21 mouse cellular contexts compared by ENCODE assay signal in genomic region chr5:114416855-114417254, GRCm38 (mm10). TPM values are rescaled to one million over a fixed set of nuclear protein-coding genes. Genes with fewer than 3 reads are reported as not detected.
DNase-seq lines count a peak whose midpoint lies in the region; ATAC-seq and TF ChIP-seq lines count a peak whose summit lies in the region.
"Had no signal": no experiment of that assay in that cellular context is flagged by ENCODE, and none has a peak within 500 bp of the region (broad histone marks: within the 10 kb centered on the region; RNA-seq: fewer than 3 reads in every experiment).

No protein-coding gene starts in this region.

- no peak for TF ChIP-seq CTCF in heart, postnatal 0 days (IDR thresholded peaks at IDR 0.05; ENCODE audit: low read depth)
- peak; percentile 11; the same call in 1 of the 2 replicates for TF ChIP-seq CTCF in lung, postnatal 0 days (IDR thresholded peaks at IDR 0.05)
- no peak for TF ChIP-seq CTCF in olfactory bulb, adult 2 months (IDR thresholded peaks at IDR 0.05; ENCODE audit: insufficient read depth, low read depth, low read length)
- TF ChIP-seq CTCF in thymus, adult 2 months (IDR thresholded peaks at IDR 0.05; ENCODE audit: borderline replicate concordance, control insufficient read depth, extremely low read depth, insufficient read depth, low read length, poor library complexity), result no peak

- no peak overlapping the region for H3K4me2 ChIP-seq in heart, postnatal 0 days (ENCODE audit: low read depth, low read length)
- H3K4me2 ChIP-seq in lung, postnatal 0 days (replicated peaks; ENCODE audit: low read depth, low read length), result no peak overlapping the region
- H3K4me2 ChIP-seq: forebrain, embryonic 13.5 days; heart, embryonic 15.5 days; hindbrain, embryonic 12.5 days had no signal

- peaks cover 90% of the 10 kb centered on the region for H3K36me3 ChIP-seq in heart, postnatal 0 days (replicated peaks; ENCODE audit: control insufficient read depth, insufficient read depth, low read length)
- H3K36me3 ChIP-seq in lung, postnatal 0 days (ENCODE audit: insufficient read depth, low read length), result peaks cover 45% of the 10 kb centered on the region
- peaks cover 74% of the 10 kb centered on the region for H3K36me3 ChIP-seq in thymus, adult 2 months (ENCODE audit: control insufficient read depth, insufficient read depth, low read length)

- 54% methylated on average over 8 of the region's 8 CpGs for WGBS in heart, postnatal 0 days
- WGBS in lung, postnatal 0 days, result 58% methylated on average over 8 of the region's 8 CpGs
- WGBS in olfactory bulb, adult 2 months, result 85% methylated on average over 8 of the region's 8 CpGs
- WGBS in thymus, adult 2 months, result 83% methylated on average over 8 of the region's 8 CpGs

- no peak for DNase-seq in frontal cortex, postnatal 36 days (ENCODE audit: low spot score in 2 of 2)
- no peak for DNase-seq in heart, postnatal 0 days (ENCODE audit: low spot score)
- no peak for DNase-seq in heart, adult 18-20 months
- peak; percentile 13 for DNase-seq in lung, postnatal 0 days (ENCODE audit: low spot score)
- DNase-seq in lung, postnatal 25 days (ENCODE audit: low spot score), result no peak
- no peak for DNase-seq in thymus, adult 2 months
- DNase-seq: adrenal gland, postnatal 14 days; cerebellum, adult 18-20 months; cerebellum, postnatal 10 days; forebrain, postnatal 0 days; gastrocnemius, postnatal 36 days; heart, adult 11 months; heart, postnatal 36 days had no signal

- TF ChIP-seq EP300 in heart, postnatal 0 days (IDR thresholded peaks at IDR 0.05; ENCODE audit: low read depth), result no peak
- TF ChIP-seq EP300 in lung, postnatal 0 days (IDR thresholded peaks at IDR 0.05), result no peak

- H3K27ac ChIP-seq in heart, postnatal 0 days (ENCODE audit: low read depth), result no peak overlapping the region
- no peak overlapping the region for H3K27ac ChIP-seq in lung, postnatal 0 days (ENCODE audit: low read length)
- H3K27ac ChIP-seq in olfactory bulb, adult 2 months (ENCODE audit: insufficient read depth, low read depth, low read length), result 0 out of 2 replicates have a peak overlapping the region, but pooled peaks have one; percentile 14
- H3K27ac ChIP-seq in thymus, adult 2 months (ENCODE audit: control insufficient read depth, insufficient read depth, low read length), result no peak overlapping the region
- H3K27ac ChIP-seq: embryonic facial prominence, embryonic 10.5 days; forebrain, embryonic 13.5 days; heart, embryonic 15.5 days; hindbrain, embryonic 12.5 days had no signal

- H3K4me3 ChIP-seq in heart, postnatal 0 days (ENCODE audit: low read depth, low read length), result no peak overlapping the region
- H3K4me3 ChIP-seq in lung, postnatal 0 days (ENCODE audit: low read depth, low read length), result no peak overlapping the region
- no peak overlapping the region for H3K4me3 ChIP-seq in olfactory bulb, adult 2 months (ENCODE audit: insufficient read depth, low read depth, low read length)
- no peak overlapping the region for H3K4me3 ChIP-seq in thymus, adult 2 months (ENCODE audit: control insufficient read depth, insufficient read depth, low read length)
- H3K4me3 ChIP-seq: embryonic facial prominence, embryonic 10.5 days; forebrain, embryonic 13.5 days; heart, embryonic 15.5 days; hindbrain, embryonic 12.5 days had no signal

- H3K9me3 ChIP-seq in heart, postnatal 0 days (replicated peaks; ENCODE audit: control insufficient read depth, low read length), result no peaks in the 10 kb centered on the region
- H3K9me3 ChIP-seq in lung, postnatal 0 days (ENCODE audit: low read length), result no peaks in the 10 kb centered on the region
- H3K9me3 ChIP-seq: embryonic facial prominence, embryonic 10.5 days; forebrain, embryonic 13.5 days; heart, embryonic 15.5 days; hindbrain, embryonic 12.5 days had no signal

- H3K27me3 ChIP-seq in heart, postnatal 0 days (ENCODE audit: control insufficient read depth, insufficient read depth, low read length), result no peaks in the 10 kb centered on the region
- H3K27me3 ChIP-seq in lung, postnatal 0 days (replicated peaks; ENCODE audit: insufficient read depth, low read length), result no peaks in the 10 kb centered on the region
- H3K27me3 ChIP-seq in thymus, adult 2 months (ENCODE audit: control insufficient read depth, insufficient read depth, low read length), result no peaks in the 10 kb centered on the region
- H3K27me3 ChIP-seq: forebrain, embryonic 13.5 days; heart, embryonic 15.5 days; hindbrain, embryonic 12.5 days had no signal

- peak; percentile 48; the same call in 1 of the 2 replicates for ATAC-seq in frontal cortex, adult (ENCODE audit: low TSS enrichment)
- no peak for ATAC-seq in heart, postnatal 0 days (ENCODE audit: insufficient read depth, low read depth)
- no peak for ATAC-seq in lung, postnatal 0 days
- ATAC-seq: forebrain, embryonic 13.5 days; forebrain, postnatal 0 days; hindbrain, embryonic 16.5 days; inflammation-experienced regulatory T-cells, adult 6 months had no signal

- H3K4me1 ChIP-seq in heart, postnatal 0 days (ENCODE audit: control insufficient read depth, insufficient read depth), result no peaks in the 10 kb centered on the region
- H3K4me1 ChIP-seq in lung, postnatal 0 days (ENCODE audit: insufficient read depth, low read depth, low read length), result 0 out of 2 replicates have a peak, but pooled peaks cover 3% of the 10 kb centered on the region
- no peaks in the 10 kb centered on the region for H3K4me1 ChIP-seq in olfactory bulb, adult 2 months (ENCODE audit: control insufficient read depth, insufficient read depth, low read length)
- no peaks in the 10 kb centered on the region for H3K4me1 ChIP-seq in thymus, adult 2 months (replicated peaks; ENCODE audit: control insufficient read depth, insufficient read depth, low read length)
- H3K4me1 ChIP-seq: forebrain, embryonic 13.5 days; hindbrain, embryonic 12.5 days had no signal

- H3K9ac ChIP-seq in heart, postnatal 0 days (replicated peaks; ENCODE audit: low read depth, low read length), result 0 out of 2 replicates have a peak overlapping the region, but pooled peaks have one; percentile 15
- no peak overlapping the region for H3K9ac ChIP-seq in lung, postnatal 0 days (replicated peaks; ENCODE audit: low read depth)
- H3K9ac ChIP-seq: forebrain, embryonic 13.5 days; forebrain, postnatal 0 days; heart, embryonic 15.5 days; hindbrain, embryonic 12.5 days had no signal

- TF ChIP-seq POLR2A in olfactory bulb, adult 2 months (IDR thresholded peaks at IDR 0.05; ENCODE audit: insufficient read depth, low read depth, low read length), result no peak
- no peak for TF ChIP-seq POLR2A in thymus, adult 2 months (IDR thresholded peaks at IDR 0.05; ENCODE audit: control insufficient read depth, extremely low read depth, insufficient read depth, low read length, poor library complexity)

RNA-seq across cellular contexts. Expression of gene Mmab, which starts 27.0 kb away (rescaled TPM):
- 14.0 and 19.7 TPM in 2 replicates for total RNA-seq in heart, postnatal 0 days (2014; rRNA removed; ENCODE audit: low replicate concordance)
- polyA plus RNA-seq in heart, postnatal 0 days (2015; fragmentation: Nextera tagmentation; extraction: Ambion mirVana), result 17.0 and 18.3 TPM in 2 replicates
- total RNA-seq in heart, adult 18-20 months (2021), result 10 to 100 TPM; 22.3 to 26.3 TPM
- 11.1 and 12.8 TPM in 2 replicates for polyA plus RNA-seq in lung, postnatal 0 days (2015; fragmentation: Nextera tagmentation; extraction: Ambion mirVana)
- polyA plus RNA-seq in olfactory bulb, adult 2 months (2012; ENCODE audit: insufficient read depth, insufficient read length, low replicate concordance, missing spikeins), result not detected in 2 replicates
- polyA plus RNA-seq in thymus, adult 2 months (2012; rRNA removed), result 13.5 and 15.1 TPM in 2 replicates

RNA-seq across cellular contexts. Expression of gene Mvk, which starts 27.2 kb away (rescaled TPM):
- 22.2 and 24.6 TPM in 2 replicates for total RNA-seq in heart, postnatal 0 days (2014; rRNA removed; ENCODE audit: low replicate concordance)
- 12.6 and 13.3 TPM in 2 replicates for polyA plus RNA-seq in heart, postnatal 0 days (2015; fragmentation: Nextera tagmentation; extraction: Ambion mirVana)
- 1 to 10 TPM; 9.2 TPM for total RNA-seq in heart, adult 18-20 months (2021)
- polyA plus RNA-seq in lung, postnatal 0 days (2015; fragmentation: Nextera tagmentation; extraction: Ambion mirVana), result 28.9 and 30.1 TPM in 2 replicates
- not detected in 2 replicates for polyA plus RNA-seq in olfactory bulb, adult 2 months (2012; ENCODE audit: insufficient read depth, insufficient read length, low replicate concordance, missing spikeins)
- polyA plus RNA-seq in thymus, adult 2 months (2012; rRNA removed), result 20.8 and 25.9 TPM in 2 replicates

RNA-seq across cellular contexts. Expression of gene Ube3b, which starts 36.4 kb away (rescaled TPM):
- total RNA-seq in heart, postnatal 0 days (2014; rRNA removed; ENCODE audit: low replicate concordance), result 57.7 and 72.1 TPM in 2 replicates
- polyA plus RNA-seq in heart, postnatal 0 days (2015; fragmentation: Nextera tagmentation; extraction: Ambion mirVana), result 28.2 and 30.5 TPM in 2 replicates
- total RNA-seq in heart, adult 18-20 months (2021), result 10 to 100 TPM; 98.2 to 98.3 TPM
- polyA plus RNA-seq in lung, postnatal 0 days (2015; fragmentation: Nextera tagmentation; extraction: Ambion mirVana), result 28.9 and 30.1 TPM in 2 replicates
- polyA plus RNA-seq in olfactory bulb, adult 2 months (2012; ENCODE audit: insufficient read depth, insufficient read length, low replicate concordance, missing spikeins), result 59.2 and 294 TPM in 2 replicates
- polyA plus RNA-seq in thymus, adult 2 months (2012; rRNA removed), result 123 and 133 TPM in 2 replicates

RNA-seq across cellular contexts. Expression of gene Kctd10, which starts 36.5 kb away (rescaled TPM):
- 83.4 and 113 TPM in 2 replicates for total RNA-seq in heart, postnatal 0 days (2014; rRNA removed; ENCODE audit: low replicate concordance)
- 59.8 and 64.2 TPM in 2 replicates for polyA plus RNA-seq in heart, postnatal 0 days (2015; fragmentation: Nextera tagmentation; extraction: Ambion mirVana)
- 10 to 100 TPM; 49.1 to 51.0 TPM for total RNA-seq in heart, adult 18-20 months (2021)
- 223 and 230 TPM in 2 replicates for polyA plus RNA-seq in lung, postnatal 0 days (2015; fragmentation: Nextera tagmentation; extraction: Ambion mirVana)
- not detected in 2 replicates for polyA plus RNA-seq in olfactory bulb, adult 2 months (2012; ENCODE audit: insufficient read depth, insufficient read length, low replicate concordance, missing spikeins)
- polyA plus RNA-seq in thymus, adult 2 months (2012; rRNA removed), result 76.3 and 87.7 TPM in 2 replicates

Comparison
In these comparisons a context has a peak if more than half of its experiments do, and no peak if none do; other contexts are left out.
1. RNA of gene Mmab, which starts 27.0 kb away (polyA plus RNA-seq): 17.0 to 18.3 TPM in heart, postnatal 0 days, 13.5 to 15.1 TPM in thymus, adult 2 months and 11.1 to 12.8 TPM in lung, postnatal 0 days; not detected in olfactory bulb, adult 2 months; every median in the first group is over 10 times any median in the second.
2. RNA of gene Mvk, which starts 27.2 kb away (polyA plus RNA-seq): 28.9 to 30.1 TPM in lung, postnatal 0 days, 20.8 to 25.9 TPM in thymus, adult 2 months and 12.6 to 13.3 TPM in heart, postnatal 0 days; not detected in olfactory bulb, adult 2 months; every median in the first group is over 10 times any median in the second.